Mouse (Mus musculus) cortical plate, adult 2 months (tissue): ENCODE measurements around the gene Chac1.

ENCODE experiments used
- CTCF ChIP-seq: fragments of 200-500 bp; IDR thresholded peaks from 2 replicates; pipeline ENCODE4 v1.5.1; 2011; ENCODE audit warnings: mild to moderate bottlenecking, control low read depth, low read length; ENCODE audit not compliant: insufficient read depth; ENCODE audit errors: extremely low read depth
- POLR2A ChIP-seq: fragments of 200-500 bp; IDR thresholded peaks from 2 replicates; pipeline ENCODE4 v1.6.1; 2011; ENCODE audit warnings: mild to moderate bottlenecking, low read length, control low read depth; ENCODE audit not compliant: insufficient read depth; ENCODE audit errors: extremely low read depth

- TF ChIP-seq POLR2A (no peak), CTCF (no peak)
Observed at GRCm38 (mm10) chr2:119318043-119318710, 32.9 kb upstream of the Chac1 start.
